Mouse (Mus musculus): ENCODE data around the gene Foxp4.

DNA sequence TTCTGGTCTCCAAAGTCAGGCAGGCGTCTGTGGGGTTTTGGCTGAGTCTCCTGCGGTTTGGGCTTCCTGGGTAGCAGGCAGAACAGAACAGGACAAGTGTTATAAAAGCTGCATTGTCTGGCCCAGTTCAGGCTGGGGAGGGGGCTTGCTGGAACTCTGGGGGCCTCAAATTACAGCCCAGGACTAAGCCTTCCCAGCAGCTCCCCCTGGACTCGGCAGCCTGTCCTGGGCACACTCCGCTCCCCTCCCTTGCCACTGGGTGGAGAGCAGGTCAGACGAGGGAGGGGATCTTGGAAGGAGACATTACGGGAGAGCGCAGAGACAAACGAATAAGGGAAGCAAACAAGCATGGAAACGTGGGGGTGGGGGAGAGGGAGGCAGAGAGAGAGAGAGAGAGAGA lies 93.3 kb downstream of the Foxp4 start:
- no peak for TF ChIP-seq ZKSCAN1 (IDR thresholded peaks at IDR 0.05; ENCODE audit: borderline replicate concordance, low read depth, low read length)
- TF ChIP-seq ZC3H11A (IDR thresholded peaks at IDR 0.05; ENCODE audit: low read depth, low read length) = no peak
- TF ChIP-seq EP300 (IDR thresholded peaks at IDR 0.05; ENCODE audit: low read length) = no peak
- TF ChIP-seq POLR2A (IDR thresholded peaks at IDR 0.05; ENCODE audit: low read depth, low read length) = no peak
- TF ChIP-seq JUND (conservative IDR thresholded peaks at IDR 0.05; ENCODE audit: low read depth, low read length) = no peak
- TF ChIP-seq CTCF (conservative IDR thresholded peaks at IDR 0.05 in 1 of 2, IDR thresholded peaks at IDR 0.05 in 1 of 2; ENCODE audit: low read depth in 2 of 2, low read length in 2 of 2) = no peak
- no peak for TF ChIP-seq SMC3 (IDR thresholded peaks at IDR 0.05; ENCODE audit: low read depth, low read length)
- no peak for TF ChIP-seq CHD2 (IDR thresholded peaks at IDR 0.05; ENCODE audit: low read length)
- TF ChIP-seq GABPA (IDR thresholded peaks at IDR 0.05; ENCODE audit: insufficient replicate concordance, low read depth, low read length) = no peak
- TF ChIP-seq TCF12 (IDR thresholded peaks at IDR 0.05; ENCODE audit: low read depth, low read length) = no peak
- no peak for TF ChIP-seq MXI1 (IDR thresholded peaks at IDR 0.05; ENCODE audit: low read depth, low read length)
- no peak for TF ChIP-seq UBTF (IDR thresholded peaks at IDR 0.05; ENCODE audit: low read depth, low read length)
- TF ChIP-seq USF1 (IDR thresholded peaks at IDR 0.05; ENCODE audit: low read depth, low read length) = no peak
